Mouse (Mus musculus): ENCODE data around the gene Cracr2b.

- no peak for TF ChIP-seq CTCF (IDR thresholded peaks at IDR 0.05; ENCODE audit: low read depth)
- no peak for TF ChIP-seq EP300 (optimal IDR thresholded peaks at IDR 0.05)
Observed at GRCm38 (mm10) chr7:141443828-141444237, 17.1 kb upstream of the Cracr2b start, which contains the start of gene Pidd1.
